Mouse (Mus musculus) layer of hippocampus, postnatal 25 days (tissue): ENCODE data around the gene Rbfox3. TPM values are rescaled to one million over a fixed set of nuclear protein-coding genes. Genes with fewer than 3 reads are reported as not detected.
A peak's percentile ranks its signal among the peaks of the same experiment; 100 is the strongest.

Experiments
- DNase-seq, 2 experiments: peaks; one replicate each; pipeline ENCODE4 v3.0.0; 2022; ENCODE audit warnings: mixed read lengths in 2 of 2, low spot score in 1 of 2; ENCODE audit errors: extremely low spot score in 1 of 2
- total RNA-seq, 2 experiments: library from RNA; stranded (reverse); gene quantifications; 2 replicates each; pipeline ENCODE4 v1.2.3; 2021

Rbfox3 gene
- total RNA-seq, 2 experiments from 2014 or later, result 266 to 285 TPM

- no peak for DNase-seq
These were observed 140.6 kb downstream of the Rbfox3 start for GRCm38 (mm10) chr11:118770789-118771188.

DNA sequence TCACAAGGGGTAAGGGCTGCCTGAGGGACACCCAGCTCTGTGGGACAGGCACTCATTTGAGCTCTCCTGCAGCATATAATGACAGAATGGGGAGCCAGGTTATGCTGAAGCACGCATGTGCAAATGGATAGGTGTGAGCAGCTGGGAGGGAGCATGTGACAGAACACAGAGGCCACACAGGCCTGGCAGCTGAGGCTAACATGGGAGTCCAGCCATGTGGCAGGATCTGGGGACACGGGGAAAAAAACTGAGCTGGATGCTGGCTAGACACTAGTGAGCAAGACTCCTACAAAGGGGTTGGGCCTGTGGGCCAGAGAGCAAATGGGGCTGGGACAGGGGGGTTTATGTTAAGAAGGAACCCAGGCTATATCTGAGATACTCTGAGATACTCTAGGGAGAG lies 141.9 kb downstream of the Rbfox3 start:
- DNase-seq, result no peak

DNA sequence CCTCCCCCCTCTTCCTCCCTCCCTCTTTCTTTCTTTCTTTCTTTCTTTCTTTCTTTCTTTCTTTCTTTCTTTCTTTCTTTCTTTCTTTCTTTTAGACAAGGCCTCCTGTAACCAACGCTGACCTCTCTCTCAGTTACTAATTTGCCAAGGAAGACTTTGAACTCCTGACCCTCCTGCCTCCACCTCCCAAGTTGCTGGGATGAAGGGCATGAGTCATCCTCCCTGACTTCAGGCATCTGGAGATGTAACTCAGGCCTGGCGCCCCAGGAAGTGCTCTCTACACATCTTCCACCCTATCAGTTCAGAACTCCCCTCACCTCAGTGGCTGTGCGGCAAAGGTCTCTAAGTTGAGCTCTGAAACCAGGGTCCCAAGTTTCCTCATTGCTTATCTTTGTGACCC lies 143.0 kb downstream of the Rbfox3 start:
- DNase-seq, result no peak

DNA sequence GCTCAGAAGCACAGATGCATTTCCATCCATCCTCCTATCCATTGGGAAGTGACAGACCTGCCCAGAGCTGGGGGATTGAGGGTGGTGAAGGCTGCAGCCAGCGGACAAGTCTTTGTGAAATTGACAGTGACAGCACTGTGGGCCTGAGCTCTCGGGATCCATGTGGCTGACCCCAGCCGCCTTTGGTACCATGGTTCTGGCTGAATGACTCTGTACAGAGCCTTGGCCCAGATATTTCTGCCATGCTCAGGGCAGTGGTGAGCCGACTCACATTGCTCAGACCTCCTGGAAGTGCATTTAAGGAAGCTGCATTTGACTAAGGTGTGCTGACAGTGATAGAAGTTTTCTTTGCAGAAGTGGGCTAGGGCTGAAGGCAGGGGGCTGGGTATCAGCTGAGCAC lies 144.0 kb downstream of the Rbfox3 start:
- no peak for DNase-seq

GRCm38 (mm10) chr11:118760296-118760988 lies 151.0 kb downstream of the Rbfox3 start:
- no peak for DNase-seq

GRCm38 (mm10) chr11:118759228-118759627 lies 152.2 kb downstream of the Rbfox3 start:
- no peak for DNase-seq

GRCm38 (mm10) chr11:118758277-118758990 lies 153.0 kb downstream of the Rbfox3 start:
- no peak for DNase-seq

- no peak for DNase-seq
These were observed 153.9 kb downstream of the Rbfox3 start for GRCm38 (mm10) chr11:118757488-118757887.

DNA sequence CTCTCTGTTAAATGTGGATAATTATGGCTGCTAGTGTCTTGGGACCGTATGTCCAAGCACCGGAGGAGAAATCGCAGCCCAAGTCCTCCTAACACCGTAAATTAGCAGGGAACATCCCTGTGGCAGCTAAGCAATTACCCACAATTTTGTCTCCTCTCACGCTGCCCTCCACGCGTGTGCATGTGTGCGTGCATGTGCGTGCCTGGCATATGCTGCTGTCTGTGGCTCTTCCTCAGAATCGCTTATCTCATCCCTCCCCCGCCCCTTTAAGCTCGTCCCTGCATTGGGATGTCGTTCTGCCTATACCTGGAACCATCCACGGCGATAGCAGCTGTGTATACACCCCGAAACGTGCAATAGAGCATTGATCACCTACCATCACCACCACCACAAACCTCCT lies 156.4 kb downstream of the Rbfox3 start:
- DNase-seq, result no peak

DNA sequence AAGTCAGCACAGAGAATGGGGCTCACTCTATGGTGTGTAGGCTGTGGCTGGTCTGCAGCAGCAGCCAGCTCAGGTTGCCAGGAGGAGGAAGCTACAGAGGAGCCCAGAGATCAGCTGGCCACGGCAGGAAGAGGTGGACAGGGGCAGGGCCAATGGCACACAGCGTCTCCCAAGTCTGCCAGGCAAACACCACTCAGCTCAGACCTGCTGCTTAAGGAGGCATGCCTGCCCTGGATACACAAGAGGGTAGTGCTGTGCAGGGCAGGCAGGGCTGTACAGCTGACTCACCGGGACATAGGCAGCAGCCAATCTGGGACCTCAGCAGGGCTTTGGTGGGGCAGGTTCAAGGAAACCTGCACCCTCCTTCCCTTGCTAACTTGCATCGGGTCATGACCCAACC lies 156.9 kb downstream of the Rbfox3 start:
- no peak for DNase-seq

- no peak for DNase-seq
These were observed 159.3 kb downstream of the Rbfox3 start for GRCm38 (mm10) chr11:118751879-118752616.

GRCm38 (mm10) chr11:118750745-118751330 lies 160.6 kb downstream of the Rbfox3 start:
- no peak for DNase-seq

DNA sequence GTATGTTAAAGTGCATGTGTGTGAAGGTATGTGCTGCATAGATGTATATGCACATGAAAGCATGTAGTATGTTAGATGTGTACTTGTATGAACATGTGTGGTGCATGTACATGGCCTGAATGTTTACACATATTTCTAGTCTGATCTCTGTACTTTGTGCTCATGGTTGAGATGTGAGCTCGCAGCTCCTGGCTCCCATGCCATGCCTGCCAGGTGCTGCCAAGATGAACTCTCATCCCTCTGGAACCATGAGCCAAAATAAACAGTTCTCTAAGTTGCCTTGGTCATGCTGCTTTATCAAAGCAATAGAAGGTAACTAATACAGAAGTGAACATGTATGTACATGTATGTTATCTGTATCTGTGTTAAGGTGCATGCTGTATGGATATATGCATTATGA lies 161.9 kb downstream of the Rbfox3 start:
- DNase-seq, result no peak

- DNase-seq, result no peak
These were observed 162.8 kb downstream of the Rbfox3 start for GRCm38 (mm10) chr11:118748622-118749021.

DNA sequence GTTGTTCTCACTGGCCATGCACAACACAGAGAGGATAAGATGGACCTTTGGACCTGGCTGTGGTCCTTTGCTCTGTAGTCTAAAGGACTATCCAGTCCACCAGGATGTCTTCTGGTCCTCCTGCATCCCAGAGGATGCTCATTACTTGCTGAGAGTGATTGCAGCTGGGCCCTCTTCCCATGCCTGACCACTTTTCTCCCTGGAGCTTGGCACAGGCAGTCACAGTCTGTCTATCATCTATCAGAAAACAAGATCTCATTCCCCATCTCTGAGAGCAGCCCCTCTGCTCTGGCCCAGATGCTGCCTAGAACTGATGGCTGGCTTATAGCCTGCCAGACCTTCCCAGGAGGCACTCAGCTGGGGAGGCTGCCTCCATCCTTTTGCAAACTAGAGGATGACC lies 166.1 kb downstream of the Rbfox3 start:
- no peak for DNase-seq

GRCm38 (mm10) chr11:118744782-118745181 lies 166.6 kb downstream of the Rbfox3 start:
- DNase-seq, result peak in 1 of 2 experiments; percentile 47

DNA sequence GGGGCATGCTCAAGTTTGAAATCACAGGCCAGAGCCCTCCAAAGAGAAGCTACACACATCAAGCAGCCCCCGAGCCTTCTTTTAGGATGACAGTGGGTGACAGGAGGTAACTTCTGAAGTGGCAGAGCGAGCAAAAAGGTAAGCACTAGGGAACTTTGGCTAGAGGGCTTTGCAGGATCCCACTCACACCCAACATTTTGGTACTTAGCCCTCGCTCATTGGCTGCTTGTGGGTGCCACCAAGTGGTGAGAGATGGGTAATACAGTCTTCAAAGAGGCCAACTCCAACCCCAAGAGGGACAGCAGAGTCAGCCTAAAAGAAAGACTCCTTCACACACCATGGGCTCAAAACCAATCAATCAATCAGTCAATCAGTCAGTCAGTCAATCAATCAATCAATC lies 168.6 kb downstream of the Rbfox3 start:
- no peak for DNase-seq

DNA sequence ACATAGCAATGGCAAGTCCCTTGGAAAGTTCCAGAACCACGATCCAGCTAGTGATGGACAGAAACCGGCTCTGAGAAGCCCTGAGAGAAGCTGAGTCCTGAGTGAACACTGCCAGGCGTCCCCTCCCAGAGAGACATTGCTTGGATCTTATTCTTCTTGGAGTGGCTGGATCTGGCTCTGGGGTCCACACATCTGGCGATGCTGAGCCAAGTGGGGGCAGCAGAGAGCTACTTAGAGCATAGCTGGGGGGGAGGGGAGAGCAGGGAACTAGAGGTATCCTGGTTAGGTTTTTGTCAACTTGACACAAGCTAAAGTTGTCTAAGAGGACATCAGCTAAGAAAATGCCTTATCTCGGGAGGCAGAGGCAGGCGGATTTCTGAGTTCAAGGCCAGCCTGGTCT lies 170.1 kb downstream of the Rbfox3 start:
- DNase-seq, result no peak

DNA sequence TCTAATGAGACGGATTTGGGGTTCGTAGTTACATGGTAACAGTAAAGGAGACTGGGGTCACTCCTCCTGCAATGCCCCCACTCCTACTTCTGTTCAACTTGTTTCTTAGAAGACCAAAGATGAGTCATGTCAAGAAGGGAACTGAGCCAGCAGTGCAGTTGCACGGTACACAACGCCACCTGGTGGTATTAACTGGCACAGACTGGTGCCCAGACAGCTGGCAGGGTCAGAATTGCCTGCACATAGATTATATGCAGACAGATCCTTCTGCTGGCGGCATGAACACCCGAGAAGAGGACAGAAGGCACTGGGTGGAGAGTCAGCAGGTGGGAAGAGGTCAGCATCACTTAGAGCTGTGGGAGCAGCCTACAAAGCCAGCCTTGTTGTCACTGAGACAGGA lies 171.4 kb downstream of the Rbfox3 start:
- DNase-seq, result peak; percentile 69 to 78

- DNase-seq, result peak; percentile 78 to 90
These were observed 172.3 kb downstream of the Rbfox3 start for GRCm38 (mm10) chr11:118738855-118739832.
